Mouse (Mus musculus) ES-E14 (cell line): ENCODE measurements around the gene Gm20695. TPM values are rescaled to one million over a fixed set of nuclear protein-coding genes. Genes with fewer than 3 reads are reported as not detected.
A peak's percentile ranks its signal among the peaks of the same experiment; 100 is the strongest.

Source experiments
- DNase-seq: peaks from one replicate; pipeline ENCODE4 v3.0.0-alpha.2; 2013; ENCODE audit warnings: low read depth, low spot score
- H3K27ac ChIP-seq: 2 replicates; pipeline ENCODE4 v1.5.1; 2012; ENCODE audit warnings: low read depth, mild to moderate bottlenecking, low read length, moderate library complexity, mixed read lengths; ENCODE audit not compliant: poor library complexity, insufficient read depth, severe bottlenecking
- H3K36me3 ChIP-seq: 2 replicates; pipeline ENCODE4 v1.6.1; 2012; ENCODE audit warnings: mild to moderate bottlenecking, low read length, moderate library complexity, mixed read lengths; ENCODE audit not compliant: control insufficient read depth, poor library complexity, insufficient read depth, severe bottlenecking
- H3K4me1 ChIP-seq, 2 experiments: fragments of 150-350 bp in 1 of 2; sonication (generic) in 1 of 2; 2 replicates each; pipeline ENCODE4 v1.6.1; 2012; ENCODE audit warnings: low read length in 2 of 2, mild to moderate bottlenecking in 1 of 2, mixed read lengths in 1 of 2; ENCODE audit not compliant: control insufficient read depth in 2 of 2, insufficient read depth in 2 of 2, poor library complexity in 1 of 2
- H3K4me3 ChIP-seq, 2 experiments: fragments of 150-350 bp in 1 of 2; sonication (generic) in 1 of 2; 2 replicates each; pipeline ENCODE4 v1.5.1; 2012; ENCODE audit warnings: low read length in 2 of 2, low read depth in 1 of 2, mild to moderate bottlenecking in 1 of 2, mixed read lengths in 1 of 2; ENCODE audit not compliant: insufficient read depth in 1 of 2, poor library complexity in 1 of 2, severe bottlenecking in 1 of 2
- H3K9ac ChIP-seq: 2 replicates; pipeline ENCODE4 v1.6.1; 2012; ENCODE audit warnings: low read depth, mild to moderate bottlenecking, low read length, mixed read lengths; ENCODE audit not compliant: poor library complexity, insufficient read depth, severe bottlenecking
- H3K9me3 ChIP-seq: fragments of 150-350 bp; sonication (generic); 2 replicates; pipeline ENCODE4 v1.6.1; 2012; ENCODE audit warnings: low read depth, mild to moderate bottlenecking, low read length; ENCODE audit not compliant: control insufficient read depth, insufficient read depth
- CHD2 ChIP-seq: IDR thresholded peaks from 2 replicates; pipeline ENCODE4 v1.6.1; 2014; ENCODE audit warnings: mild to moderate bottlenecking, low read depth, low read length, inconsistent platforms
- HCFC1 ChIP-seq: IDR thresholded peaks from 2 replicates; pipeline ENCODE4 v1.6.1; 2012; ENCODE audit warnings: low read length, inconsistent platforms, borderline replicate concordance; ENCODE audit not compliant: insufficient read depth
- MAFK ChIP-seq: IDR thresholded peaks from 2 replicates; pipeline ENCODE4 v1.6.1; 2014; ENCODE audit warnings: mild to moderate bottlenecking, low read depth, low read length, inconsistent platforms; ENCODE audit not compliant: insufficient read depth
- ZC3H11A ChIP-seq: IDR thresholded peaks from 2 replicates; pipeline ENCODE4 v1.6.1; 2012; ENCODE audit warnings: low read depth, mild to moderate bottlenecking, inconsistent platforms, low read length, borderline replicate concordance
- ZNF384 ChIP-seq: IDR thresholded peaks from 2 replicates; pipeline ENCODE4 v1.6.1; 2012; ENCODE audit warnings: low read depth, low read length, inconsistent platforms
- in situ Hi-C, 2 experiments: fragments of 600-800 bp; cut with MboI; formaldehyde crosslinking; loops; one replicate each; pipeline ENCODE4 v1.15.1; 2025; ENCODE audit warnings: low sequenced_read_pairs in 2 of 2, inconsistent platforms in 1 of 2; ENCODE audit not compliant: unreplicated experiment in 2 of 2
- total RNA-seq: library from RNA; depleted of rRNA; stranded (reverse); fragments of 300-350 nt; gene quantifications from 2 replicates; pipeline ENCODE4 v1.2.3, GENCODE M21; 2012; rRNA removed

Gm20695 gene
- 1.1 TPM in 1 of 2 replicates, not detected in the other for total RNA-seq

DNA sequence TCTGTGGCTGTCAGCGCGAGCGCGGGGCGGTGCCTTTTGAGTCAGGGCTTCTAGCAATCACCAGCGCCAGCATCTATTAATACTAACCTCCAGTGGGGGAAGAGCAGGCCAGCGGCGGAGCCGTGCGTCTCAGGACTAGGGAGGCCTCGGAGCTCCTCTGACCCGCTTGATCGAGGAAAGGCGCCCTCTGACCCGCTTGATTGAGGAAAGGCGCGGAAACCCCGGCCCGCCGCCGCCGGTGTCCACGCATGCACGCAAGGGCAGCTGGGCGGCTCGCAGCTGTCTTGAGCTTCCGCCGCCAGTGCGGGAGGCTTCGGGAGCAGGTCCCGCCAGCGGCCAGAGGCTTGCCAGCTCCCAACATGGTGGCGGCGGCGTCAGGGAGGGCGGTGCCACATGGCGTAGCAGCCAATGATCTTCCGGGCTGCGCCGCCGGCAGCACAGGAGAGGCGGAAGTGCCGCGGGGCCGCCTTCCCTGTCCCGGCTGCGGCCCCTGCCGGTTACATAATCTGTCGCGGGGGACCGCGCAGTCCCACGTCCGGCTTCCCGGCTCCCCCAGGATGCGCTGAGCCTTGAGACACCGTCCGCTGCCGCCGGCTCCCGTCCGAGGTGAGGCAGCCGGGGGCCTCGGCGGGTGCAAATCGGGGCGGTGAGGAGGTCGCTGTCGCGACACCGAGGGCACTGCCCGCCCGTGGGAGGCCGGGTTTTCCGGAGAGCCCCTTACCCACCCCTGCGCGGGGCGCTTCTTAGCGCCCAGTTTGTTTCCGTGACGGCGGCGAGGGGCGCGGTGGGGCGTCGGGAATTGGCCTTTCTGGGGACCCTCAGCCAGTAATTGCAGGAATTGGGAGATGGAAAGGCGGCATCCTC lies at the start of gene Gm20695, which contains the start of gene Zfp597:
TSS of gene Gm20695 (plus strand) at position 448 of the 864 bp plus-strand sequence.
TSS of gene Zfp597 (minus strand) at position 361 of the 864 bp plus-strand sequence.
- peak within 1 kb of the TSS; percentile 94 for H3K9ac ChIP-seq
- H3K36me3 ChIP-seq = no peaks in the 10 kb centered on the region; the same call in 1 of the 2 replicates
- no peaks in the 10 kb centered on the region for H3K4me1 ChIP-seq
- H3K4me3 ChIP-seq = peak within 1 kb of the TSS; percentile 95 to 98
- TF ChIP-seq MAFK = no peak
- TF ChIP-seq HCFC1 = peak; percentile 92
- TF ChIP-seq CHD2 = 0 out of 2 replicates have a peak, but pooled peaks have one; percentile 40
- no peak for TF ChIP-seq ZNF384
- no peak for TF ChIP-seq ZC3H11A
- no peaks in the 10 kb centered on the region for H3K9me3 ChIP-seq
- H3K27ac ChIP-seq = no peak within 1 kb of the TSS
- in situ Hi-C loops = no loop called here
- DNase-seq = peak; percentile 85

DNA sequence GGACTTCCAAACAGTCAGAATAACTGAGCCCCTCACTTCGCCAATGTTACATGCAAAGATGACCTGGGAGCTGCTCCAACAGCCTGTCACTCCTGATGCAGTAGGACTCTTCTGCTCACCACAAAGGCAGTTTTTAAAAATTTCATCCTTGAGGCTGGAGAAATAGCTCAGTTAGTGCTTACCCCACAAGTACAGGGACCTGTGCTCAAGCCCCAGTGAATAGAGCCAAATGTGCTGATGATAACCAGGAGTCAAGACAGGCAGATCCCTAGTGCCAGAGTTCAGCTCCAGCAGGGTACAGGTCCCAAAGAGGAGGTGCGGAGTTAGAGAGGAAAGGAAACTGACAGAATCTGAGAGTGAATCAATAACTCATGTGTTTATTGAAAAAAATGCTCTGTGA lies 49.0 kb upstream of the Gm20695 start:
- Histone ChIP-seq H3K9me3 (no peaks in the 10 kb centered on the region), H3K36me3 (no peaks in the 10 kb centered on the region), H3K9ac (no peak overlapping the region), H3K27ac (no peak overlapping the region), H3K4me1 (no peaks in the 10 kb centered on the region), H3K4me3 (no peak overlapping the region)
- DNase-seq = no peak
- TF ChIP-seq ZC3H11A (no peak), ZNF384 (no peak), MAFK (no peak), HCFC1 (no peak), CHD2 (no peak)
- in situ Hi-C loops = no loop called here

DNA sequence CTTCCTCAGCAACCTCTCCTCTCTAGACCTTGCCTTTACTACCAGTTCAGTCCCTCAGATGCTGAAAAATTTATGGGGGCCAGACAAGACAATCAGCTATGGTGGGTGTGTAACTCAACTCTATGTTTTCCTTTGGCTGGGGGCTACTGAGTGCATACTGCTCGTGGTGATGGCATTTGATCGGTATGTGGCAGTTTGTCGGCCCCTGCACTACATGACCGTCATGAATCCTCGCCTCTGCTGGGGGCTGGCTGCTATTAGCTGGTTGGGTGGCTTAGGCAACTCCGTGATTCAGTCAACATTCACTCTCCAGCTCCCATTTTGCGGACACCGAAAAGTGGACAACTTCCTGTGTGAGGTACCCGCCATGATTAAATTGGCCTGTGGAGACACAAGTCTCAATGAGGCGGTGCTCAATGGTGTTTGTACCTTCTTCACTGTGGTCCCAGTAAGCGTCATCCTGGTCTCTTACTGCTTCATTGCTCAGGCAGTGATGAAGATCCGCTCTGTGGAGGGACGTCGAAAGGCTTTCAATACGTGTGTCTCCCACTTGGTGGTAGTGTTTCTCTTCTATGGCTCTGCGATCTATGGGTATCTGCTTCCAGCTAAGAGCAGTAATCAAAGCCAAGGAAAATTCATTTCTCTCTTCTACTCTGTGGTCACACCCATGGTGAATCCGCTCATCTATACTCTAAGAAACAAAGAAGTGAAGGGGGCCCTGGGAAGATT lies 45.1 kb upstream of the Gm20695 start:
- H3K36me3 ChIP-seq = no peaks in the 10 kb centered on the region
- no peak overlapping the region for H3K27ac ChIP-seq
- in situ Hi-C loops = no loop called here
- no peaks in the 10 kb centered on the region for H3K9me3 ChIP-seq
- DNase-seq = no peak
- peak overlapping the region; percentile 57; a peak in 3 of 4 replicates for H3K4me3 ChIP-seq
- H3K4me1 ChIP-seq = peaks cover 0 to 7% of the 10 kb centered on the region in 2 experiments; a peak in 2 of 4 replicates
- peak overlapping the region; percentile 14; the same call in 1 of the 2 replicates for H3K9ac ChIP-seq
- TF ChIP-seq HCFC1 (no peak), ZC3H11A (peak; percentile 68; the same call in 1 of the 2 replicates), MAFK (no peak)

DNA sequence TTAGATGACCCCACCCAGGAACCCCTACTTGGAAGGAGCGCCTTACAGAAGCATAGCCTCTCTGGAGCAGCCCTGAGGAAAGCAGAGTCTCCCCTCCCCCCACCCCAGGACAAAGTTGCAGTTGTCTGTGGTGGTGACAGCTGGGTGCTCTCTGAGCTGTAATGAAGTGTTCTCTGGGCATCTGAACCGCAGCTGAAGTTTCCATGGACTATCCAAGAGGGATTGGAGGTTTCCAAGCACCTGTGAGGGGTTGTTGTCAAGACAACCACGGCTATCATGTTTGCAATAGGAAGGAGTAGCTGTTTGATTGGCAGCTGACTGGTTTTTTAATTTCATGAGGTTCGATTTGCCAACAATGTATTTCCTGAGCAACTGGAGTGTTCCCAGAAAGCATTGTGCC lies 41.5 kb upstream of the Gm20695 start:
- Histone ChIP-seq H3K4me3 (no peak overlapping the region), H3K9me3 (no peaks in the 10 kb centered on the region), H3K9ac (no peak overlapping the region), H3K36me3 (no peaks in the 10 kb centered on the region), H3K4me1 (peaks cover 0 to 7% of the 10 kb centered on the region in 2 experiments; a peak in 2 of 4 replicates), H3K27ac (no peak overlapping the region)
- in situ Hi-C loops = no loop called here
- TF ChIP-seq HCFC1 (no peak), ZC3H11A (no peak), CHD2 (no peak), ZNF384 (no peak), MAFK (no peak)
- DNase-seq = no peak
